Mouse (Mus musculus): ENCODE measurements around the gene Nkx1-1. TPM values are rescaled to one million over a fixed set of nuclear protein-coding genes. Genes with fewer than 3 reads are reported as not detected.

The Nkx1-1 gene
- polyA plus RNA-seq, 1 experiment, result not detected

DNA sequence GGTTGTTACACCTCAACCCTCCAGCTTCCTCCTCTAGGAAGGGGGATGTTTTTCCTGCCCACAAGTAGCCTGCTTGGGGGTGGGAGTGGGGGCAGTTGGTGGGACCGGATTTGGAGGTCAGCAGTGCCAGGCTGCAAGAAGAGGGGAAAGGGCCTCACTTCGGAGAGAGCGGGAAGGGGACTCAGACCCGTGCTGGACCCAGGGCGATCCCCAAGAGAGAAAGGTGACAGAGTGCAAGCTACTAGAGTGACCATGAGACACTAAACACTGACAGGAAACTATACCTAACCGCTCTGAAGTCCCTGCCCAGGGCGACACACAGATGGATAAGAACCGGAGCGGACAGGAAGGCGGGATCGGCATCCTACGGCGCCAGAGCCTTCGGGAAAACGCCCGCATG lies 3.7 kb downstream of the Nkx1-1 start:
- Histone ChIP-seq H3K4me1 (ENCODE audit: control insufficient read depth) (no peaks in the 10 kb centered on the region), H3K9me3 (ENCODE audit: control insufficient read depth, low read length) (peaks cover 15% of the 10 kb centered on the region; the same call in 1 of the 2 replicates), H3K27me3 (ENCODE audit: control insufficient read depth) (peaks cover 87% of the 10 kb centered on the region), H3K36me3 (ENCODE audit: control insufficient read depth) (no peaks in the 10 kb centered on the region), H3K4me3 (replicated peaks) (no peak overlapping the region)
- TF ChIP-seq TAL1 (IDR thresholded peaks at IDR 0.05; ENCODE audit: low read length) (no peak), GATA1 (IDR thresholded peaks at IDR 0.05; ENCODE audit: low read length) (no peak)

DNA sequence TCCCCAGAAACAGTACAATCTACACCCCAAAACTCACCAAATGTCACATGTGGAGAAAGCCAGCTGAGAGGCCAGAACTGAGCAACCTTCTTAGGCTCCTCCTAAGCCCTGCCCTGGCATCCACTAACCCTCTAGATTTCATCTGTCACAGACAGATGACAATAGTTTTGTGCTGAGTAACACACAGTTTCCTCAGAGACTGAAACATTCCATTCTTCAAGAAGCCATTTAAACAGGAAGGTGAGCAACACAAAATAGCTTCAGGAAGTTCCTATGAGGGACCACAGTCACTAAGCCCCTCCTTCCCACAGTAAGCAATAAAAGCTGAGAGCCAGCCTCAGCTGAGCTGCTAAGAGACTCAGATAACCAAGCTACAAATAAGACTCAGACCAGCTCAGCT lies 6.3 kb downstream of the Nkx1-1 start:
- H3K27me3 ChIP-seq (ENCODE audit: control insufficient read depth), result peaks cover 62% of the 10 kb centered on the region
- no peaks in the 10 kb centered on the region for H3K36me3 ChIP-seq (ENCODE audit: control insufficient read depth)
- H3K4me3 ChIP-seq (replicated peaks), result no peak overlapping the region
- H3K9me3 ChIP-seq (ENCODE audit: control insufficient read depth, low read length), result peaks cover 3% of the 10 kb centered on the region; the same call in 1 of the 2 replicates
- TF ChIP-seq GATA1 (IDR thresholded peaks at IDR 0.05; ENCODE audit: low read length) (no peak), TAL1 (IDR thresholded peaks at IDR 0.05; ENCODE audit: low read length) (no peak)
- H3K4me1 ChIP-seq (ENCODE audit: control insufficient read depth), result no peaks in the 10 kb centered on the region

DNA sequence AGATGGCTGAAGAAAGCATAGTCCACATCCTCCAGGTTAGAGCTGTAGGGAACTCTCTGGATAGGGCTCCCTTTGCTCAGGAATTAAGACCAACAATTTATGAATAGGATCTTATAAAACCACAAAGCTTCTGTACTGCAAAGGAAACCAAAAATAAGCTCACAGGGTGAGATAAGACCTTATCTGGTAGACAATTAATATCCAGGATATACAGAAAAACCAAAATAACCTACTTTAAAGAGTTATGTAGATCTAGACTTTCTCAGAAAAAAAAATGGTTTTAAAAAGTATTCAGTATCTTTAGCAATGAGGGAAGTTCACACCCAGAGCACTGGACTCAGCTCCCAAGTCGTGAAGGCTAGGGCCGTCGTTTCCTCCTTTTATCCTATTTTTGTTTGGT lies 13.5 kb downstream of the Nkx1-1 start:
- TF ChIP-seq GATA1 (IDR thresholded peaks at IDR 0.05; ENCODE audit: low read length) (no peak), TAL1 (IDR thresholded peaks at IDR 0.05; ENCODE audit: low read length) (no peak)
- no peak overlapping the region for H3K4me3 ChIP-seq (replicated peaks)
- H3K27me3 ChIP-seq (ENCODE audit: control insufficient read depth), result peaks cover 4% of the 10 kb centered on the region; the same call in 1 of the 2 replicates
- no peaks in the 10 kb centered on the region; the same call in 1 of the 2 replicates for H3K36me3 ChIP-seq (ENCODE audit: control insufficient read depth)
- no peaks in the 10 kb centered on the region for H3K9me3 ChIP-seq (ENCODE audit: control insufficient read depth, low read length)
- H3K4me1 ChIP-seq (ENCODE audit: control insufficient read depth), result no peaks in the 10 kb centered on the region

DNA sequence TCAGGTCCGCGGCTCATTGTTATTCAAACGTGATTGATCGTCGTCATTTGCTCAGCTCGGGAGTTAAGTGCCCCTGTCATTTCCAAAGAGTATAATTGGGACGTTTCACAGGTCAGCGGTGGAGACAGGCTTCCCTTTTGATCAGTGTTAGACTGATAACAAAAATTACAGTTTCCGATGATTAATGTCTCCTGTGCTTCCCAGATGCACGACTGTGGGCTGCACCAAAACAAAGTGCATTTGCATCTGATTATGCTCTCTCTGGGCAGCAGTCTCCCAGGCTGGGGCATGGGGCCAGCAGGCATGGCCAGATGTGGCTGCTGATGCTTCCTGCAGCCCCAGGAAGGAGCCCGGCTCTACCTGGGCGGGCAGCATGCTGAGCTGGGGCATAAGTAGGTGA lies 33.0 kb downstream of the Nkx1-1 start:
- H3K4me3 ChIP-seq (replicated peaks), result no peak overlapping the region
- TF ChIP-seq GATA1 (IDR thresholded peaks at IDR 0.05; ENCODE audit: low read length) (no peak), TAL1 (IDR thresholded peaks at IDR 0.05; ENCODE audit: low read length) (no peak)
- H3K27me3 ChIP-seq (ENCODE audit: control insufficient read depth), result no peaks in the 10 kb centered on the region
- peaks cover 8% of the 10 kb centered on the region for H3K36me3 ChIP-seq (ENCODE audit: control insufficient read depth)
- no peaks in the 10 kb centered on the region for H3K4me1 ChIP-seq (ENCODE audit: control insufficient read depth)
- H3K9me3 ChIP-seq (ENCODE audit: control insufficient read depth, low read length), result no peaks in the 10 kb centered on the region

DNA sequence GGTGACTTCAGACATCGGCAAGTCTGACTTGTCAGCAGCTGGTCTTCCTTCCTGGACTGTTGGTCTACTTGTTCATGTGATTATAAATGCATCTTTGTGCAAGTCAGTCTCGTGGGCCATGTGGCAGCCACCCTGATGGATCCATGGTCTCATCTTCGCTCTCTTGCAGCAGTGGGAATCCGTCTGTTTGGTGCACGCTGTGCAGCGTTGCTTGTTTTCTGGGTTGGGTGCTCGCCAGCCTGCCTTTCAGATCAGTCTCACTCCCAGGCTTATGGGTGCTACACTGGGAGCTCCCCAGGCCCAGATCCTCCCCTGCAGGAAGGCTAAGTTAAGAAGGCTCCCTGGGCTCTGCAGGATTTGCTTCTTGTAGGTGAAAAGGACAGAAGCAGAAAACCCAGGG lies 36.9 kb downstream of the Nkx1-1 start:
- Histone ChIP-seq H3K36me3 (ENCODE audit: control insufficient read depth) (peaks cover 22% of the 10 kb centered on the region), H3K27me3 (ENCODE audit: control insufficient read depth) (no peaks in the 10 kb centered on the region), H3K4me3 (replicated peaks) (no peak overlapping the region), H3K4me1 (ENCODE audit: control insufficient read depth) (no peaks in the 10 kb centered on the region), H3K9me3 (ENCODE audit: control insufficient read depth, low read length) (no peaks in the 10 kb centered on the region)
- no peak for TF ChIP-seq TAL1 (IDR thresholded peaks at IDR 0.05; ENCODE audit: low read length)
- TF ChIP-seq GATA1 (IDR thresholded peaks at IDR 0.05; ENCODE audit: low read length), result no peak

DNA sequence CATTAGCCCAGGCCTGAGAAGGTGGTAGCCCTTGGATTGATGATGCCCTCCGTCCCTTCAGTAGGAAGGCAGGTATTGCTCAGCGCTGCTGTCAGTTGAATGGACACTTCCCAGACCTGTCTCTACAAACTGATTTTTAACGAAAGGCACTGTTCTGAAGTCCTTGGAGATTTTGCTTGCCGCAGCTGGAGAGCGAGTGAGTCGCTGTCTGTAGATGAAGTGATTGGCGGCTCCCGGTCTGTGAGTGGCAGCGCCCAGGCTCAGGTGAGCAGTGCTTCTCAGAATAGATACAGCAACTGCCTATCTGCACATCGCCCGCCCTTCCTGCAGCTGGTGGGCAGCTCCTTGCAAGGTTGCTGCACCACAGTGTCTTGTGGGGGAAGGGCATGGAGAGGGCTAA lies 38.1 kb downstream of the Nkx1-1 start:
- peaks cover 31% of the 10 kb centered on the region for H3K36me3 ChIP-seq (ENCODE audit: control insufficient read depth)
- H3K9me3 ChIP-seq (ENCODE audit: control insufficient read depth, low read length), result no peaks in the 10 kb centered on the region
- no peaks in the 10 kb centered on the region for H3K27me3 ChIP-seq (ENCODE audit: control insufficient read depth)
- H3K4me1 ChIP-seq (ENCODE audit: control insufficient read depth), result no peaks in the 10 kb centered on the region
- no peak for TF ChIP-seq TAL1 (IDR thresholded peaks at IDR 0.05; ENCODE audit: low read length)
- no peak overlapping the region for H3K4me3 ChIP-seq (replicated peaks)

DNA sequence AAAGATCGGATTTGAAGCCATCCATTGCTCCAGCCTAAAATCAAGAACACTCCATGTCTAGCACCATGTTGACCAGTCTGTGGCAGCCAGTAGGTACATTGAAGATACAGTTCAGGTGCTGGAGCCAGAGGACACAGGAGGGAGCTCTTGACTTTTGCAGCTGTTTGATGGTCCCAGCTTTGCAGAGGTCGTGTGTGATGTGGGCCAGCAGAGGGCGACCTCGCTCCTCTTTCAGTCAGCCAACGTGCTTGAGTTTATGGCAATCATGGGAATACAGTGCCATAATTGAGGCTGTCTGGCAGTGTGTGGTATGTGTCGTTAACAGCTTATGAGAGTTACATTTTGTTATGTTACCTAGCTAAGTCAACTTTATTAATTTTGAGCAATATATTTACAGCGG lies 40.0 kb downstream of the Nkx1-1 start:
- no peak overlapping the region for H3K4me3 ChIP-seq (replicated peaks)
- TF ChIP-seq GATA1 (IDR thresholded peaks at IDR 0.05; ENCODE audit: low read length) (no peak), TAL1 (IDR thresholded peaks at IDR 0.05; ENCODE audit: low read length) (no peak)
- H3K27me3 ChIP-seq (ENCODE audit: control insufficient read depth), result no peaks in the 10 kb centered on the region
- no peaks in the 10 kb centered on the region for H3K9me3 ChIP-seq (ENCODE audit: control insufficient read depth, low read length)
- H3K36me3 ChIP-seq (ENCODE audit: control insufficient read depth), result peaks cover 43% of the 10 kb centered on the region
- H3K4me1 ChIP-seq (ENCODE audit: control insufficient read depth), result no peaks in the 10 kb centered on the region

DNA sequence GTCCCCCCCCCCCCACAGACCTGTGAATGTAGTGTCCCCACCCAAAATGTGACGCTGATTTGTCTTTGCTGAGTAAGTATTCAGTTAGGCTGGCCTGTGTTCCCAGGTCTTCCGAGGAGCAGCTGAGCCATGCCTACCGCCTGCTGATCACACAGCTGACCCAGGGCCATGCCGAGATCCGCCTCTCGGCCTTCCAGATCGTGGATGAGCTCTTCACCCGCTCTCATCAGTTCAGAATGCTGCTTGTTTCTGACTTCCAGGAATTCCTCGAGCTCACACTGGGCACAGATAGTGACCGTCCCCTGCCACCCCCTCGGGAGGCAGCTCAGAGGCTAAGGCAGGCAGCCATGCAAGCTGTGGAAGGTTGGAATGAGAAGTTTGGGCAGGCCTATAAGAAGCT lies 46.2 kb downstream of the Nkx1-1 start:
- peaks cover 66% of the 10 kb centered on the region for H3K36me3 ChIP-seq (ENCODE audit: control insufficient read depth)
- no peak overlapping the region for H3K4me3 ChIP-seq (replicated peaks)
- H3K9me3 ChIP-seq (ENCODE audit: control insufficient read depth, low read length), result no peaks in the 10 kb centered on the region
- no peaks in the 10 kb centered on the region for H3K4me1 ChIP-seq (ENCODE audit: control insufficient read depth)
- TF ChIP-seq TAL1 (IDR thresholded peaks at IDR 0.05; ENCODE audit: low read length), result no peak
- TF ChIP-seq GATA1 (IDR thresholded peaks at IDR 0.05; ENCODE audit: low read length), result no peak
- no peaks in the 10 kb centered on the region for H3K27me3 ChIP-seq (ENCODE audit: control insufficient read depth)

Other genes with a start within 250 kb of the Nkx1-1 start
- gene Spon2, start 215.5 kb downstream of the Nkx1-1 start, polyA plus RNA-seq (2012), result 0.05 and 0.15 TPM in 2 replicates
- 61.9 and 68.6 TPM in 2 replicates for gene Ctbp1, start 159.0 kb downstream of the Nkx1-1 start, polyA plus RNA-seq (2012)
- gene Maea, start 98.5 kb downstream of the Nkx1-1 start, polyA plus RNA-seq (2012), result 8.4 and 8.7 TPM in 2 replicates
- gene Uvssa, start 55.4 kb downstream of the Nkx1-1 start, polyA plus RNA-seq (2012), result 0.09 and 0.12 TPM in 2 replicates
- 5.3 and 5.7 TPM in 2 replicates for gene Fam53a, start 195.7 kb upstream of the Nkx1-1 start, polyA plus RNA-seq (2012)
- gene Gm9903, start 195.9 kb upstream of the Nkx1-1 start, polyA plus RNA-seq (2012), result not detected in 2 replicates
- 70.9 and 94.3 TPM in 2 replicates for gene Slbp, start 218.6 kb upstream of the Nkx1-1 start, polyA plus RNA-seq (2012)
- gene Tacc3, start 224.2 kb upstream of the Nkx1-1 start, polyA plus RNA-seq (2012), result 9.4 and 11.6 TPM in 2 replicates
- gene Tmem129, start 224.4 kb upstream of the Nkx1-1 start, polyA plus RNA-seq (2012), result 1.2 and 2.2 TPM in 2 replicates

All from erythroblast, embryonic 14.5 days (primary cell).